Mouse (Mus musculus) cerebellum, postnatal 4 days (tissue): ENCODE measurements around the gene Fdx1l.
A peak's percentile ranks its signal among the peaks of the same experiment; 100 is the strongest.
"Not testable (repeated sequence)": the region's sequence is repeated elsewhere in the genome, so short reads cannot be mapped to it uniquely, and the experiment has no call there.

ENCODE experiments used
- DNase-seq, 2 experiments: peaks; one replicate each; pipeline ENCODE4 v3.0.0; 2022; ENCODE audit warnings: low spot score in 2 of 2, mixed read lengths in 1 of 2

Fdx1l gene

GRCm38 (mm10) chr9:21072641-21073040 lies 773 bp downstream of the Fdx1l start:
- no peak for DNase-seq

GRCm38 (mm10) chr9:21067006-21067684 lies 6.3 kb downstream of the Fdx1l start, which contains the start of gene Zglp1:
Gene Zglp1, minus strand, starts transcription at chr9:21067093.
- DNase-seq: no peak

- no peak for DNase-seq
Observed at GRCm38 (mm10) chr9:21062928-21063327, 10.5 kb downstream of the Fdx1l start.

DNA sequence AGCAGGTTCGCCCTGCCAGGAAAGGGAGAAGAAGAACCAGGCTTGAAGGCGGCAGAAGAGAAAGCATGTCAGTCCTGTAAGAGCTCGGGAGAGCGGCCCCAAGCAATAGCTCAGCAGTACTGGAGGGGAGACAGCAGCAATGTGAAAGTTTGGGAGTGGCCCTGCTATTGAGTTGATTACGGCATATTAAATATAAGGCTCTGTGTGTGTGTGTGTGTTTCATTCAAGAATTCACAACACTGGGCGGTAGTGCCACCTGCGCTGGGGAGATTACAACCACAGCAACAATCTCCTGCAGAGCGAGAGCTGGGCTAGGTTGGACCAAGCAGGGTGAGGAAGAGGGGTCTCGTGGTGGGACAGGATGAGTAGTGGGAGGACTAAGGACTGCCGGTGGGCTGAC lies 21.8 kb downstream of the Fdx1l start:
- no peak for DNase-seq

- no peak for DNase-seq
Observed at GRCm38 (mm10) chr9:21045235-21045634, 28.2 kb downstream of the Fdx1l start.

- not testable (repeated sequence) for DNase-seq
Observed at GRCm38 (mm10) chr9:21044785-21045184, 28.6 kb downstream of the Fdx1l start.

DNA sequence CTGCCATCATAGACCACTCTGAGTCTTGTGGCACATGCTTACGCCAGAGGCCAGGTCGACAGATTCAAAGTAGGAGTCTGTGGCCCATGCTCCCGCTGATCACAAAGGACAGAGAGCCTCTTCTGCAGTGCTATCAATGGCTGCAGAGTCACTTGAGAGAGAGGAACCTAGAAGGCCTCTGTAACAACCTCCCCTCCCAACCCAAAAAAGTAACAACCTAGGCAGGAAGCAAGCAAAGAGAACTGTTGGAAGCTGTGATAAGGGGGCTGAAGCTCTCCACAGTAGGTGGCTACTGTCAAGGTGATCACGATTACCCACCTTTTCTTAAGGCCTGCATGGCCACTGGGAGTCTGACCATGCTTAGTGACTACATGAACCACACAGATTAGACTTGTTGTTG lies 29.9 kb downstream of the Fdx1l start:
- no peak for DNase-seq

GRCm38 (mm10) chr9:21041308-21041707 lies 32.1 kb downstream of the Fdx1l start:
- no peak for DNase-seq

- no peak for DNase-seq
Observed at GRCm38 (mm10) chr9:21039779-21040178, 33.6 kb downstream of the Fdx1l start.

DNA sequence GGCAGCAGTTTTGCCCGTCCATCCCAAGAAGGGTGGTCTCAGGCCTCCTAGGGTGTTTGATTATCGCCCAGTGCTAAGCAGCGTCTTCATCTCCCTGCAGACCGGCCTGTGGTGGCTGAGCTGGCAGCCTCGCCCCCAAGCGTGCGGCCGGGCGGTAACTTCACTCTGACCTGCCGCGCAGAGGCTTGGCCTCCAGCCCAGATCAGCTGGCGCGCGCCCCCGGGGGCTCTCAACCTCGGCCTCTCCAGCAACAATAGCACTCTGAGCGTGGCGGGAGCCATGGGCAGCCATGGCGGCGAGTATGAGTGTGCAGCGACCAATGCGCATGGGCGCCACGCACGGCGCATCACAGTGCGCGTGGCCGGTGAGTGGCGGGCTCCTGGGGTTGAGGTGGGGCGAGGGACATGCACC lies 35.9 kb downstream of the Fdx1l start:
- peak in 1 of 2 experiments; percentile 25 for DNase-seq

GRCm38 (mm10) chr9:21036666-21037065 lies 36.7 kb downstream of the Fdx1l start:
- DNase-seq: no peak

- DNase-seq: no peak
Observed at GRCm38 (mm10) chr9:21036161-21036560, 37.3 kb downstream of the Fdx1l start.

DNA sequence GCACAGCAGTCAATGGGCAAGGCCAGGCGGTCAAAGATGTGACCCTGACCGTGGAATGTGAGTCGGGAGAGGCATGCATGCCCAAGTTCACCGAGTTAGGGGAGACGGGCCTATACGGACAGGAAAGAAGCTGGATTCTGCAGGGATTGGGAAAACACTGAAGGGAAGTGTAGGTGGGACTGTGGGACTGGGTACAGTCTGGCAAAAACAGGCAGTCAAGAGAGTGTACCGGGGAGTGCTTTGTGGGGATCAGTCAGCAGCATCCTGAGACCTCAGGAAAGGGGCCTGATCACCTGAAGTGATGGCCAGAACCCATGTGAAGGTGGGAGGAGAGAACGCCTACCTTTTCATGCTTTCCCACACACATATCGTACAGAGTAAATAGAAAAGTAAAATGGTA lies 37.8 kb downstream of the Fdx1l start:
- no peak for DNase-seq

DNA sequence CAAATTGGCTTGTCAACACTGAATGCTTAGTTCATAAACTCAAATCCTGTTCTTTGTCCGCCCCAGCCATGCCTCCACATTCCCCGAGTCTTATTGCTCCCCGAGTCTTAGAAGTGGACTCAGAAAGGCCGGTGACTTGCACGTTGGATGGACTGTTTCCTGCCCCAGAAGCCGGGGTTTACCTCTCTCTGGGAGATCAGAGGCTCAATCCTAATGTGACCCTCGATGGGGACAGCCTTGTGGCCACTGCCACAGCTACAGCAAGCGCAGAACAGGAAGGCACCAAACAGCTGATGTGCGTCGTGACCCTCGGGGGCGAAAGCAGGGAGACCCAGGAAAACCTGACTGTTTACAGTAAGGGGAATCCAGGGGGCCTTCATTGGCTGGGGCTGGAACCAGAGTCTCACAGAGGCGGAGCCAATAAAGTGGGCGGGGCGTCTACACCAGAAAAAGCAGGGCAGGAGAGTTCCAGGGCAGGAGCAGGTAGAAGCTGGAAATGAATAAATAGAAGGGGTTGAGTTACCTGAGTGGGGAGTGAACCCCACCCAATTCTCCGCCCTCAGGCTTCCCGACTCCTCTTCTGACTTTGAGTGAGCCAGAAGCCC lies 38.8 kb downstream of the Fdx1l start:
- DNase-seq: no peak

DNA sequence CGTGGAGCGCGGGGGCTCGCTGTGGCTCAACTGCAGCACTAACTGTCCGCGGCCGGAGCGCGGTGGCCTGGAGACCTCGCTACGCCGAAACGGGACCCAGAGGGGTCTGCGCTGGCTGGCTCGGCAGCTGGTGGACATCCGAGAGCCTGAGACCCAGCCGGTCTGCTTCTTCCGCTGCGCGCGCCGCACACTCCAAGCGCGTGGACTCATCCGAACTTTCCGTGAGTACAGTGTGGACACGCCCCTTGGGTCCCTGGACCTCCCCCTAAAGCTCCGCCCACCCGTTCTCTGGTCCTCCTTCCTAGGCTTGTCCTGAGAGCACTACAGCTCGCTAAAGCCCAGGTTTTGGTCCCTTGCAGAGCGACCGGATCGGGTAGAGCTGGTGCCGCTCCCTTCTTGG lies 40.3 kb downstream of the Fdx1l start:
- DNase-seq: peak in 1 of 2 experiments; percentile 44

DNA sequence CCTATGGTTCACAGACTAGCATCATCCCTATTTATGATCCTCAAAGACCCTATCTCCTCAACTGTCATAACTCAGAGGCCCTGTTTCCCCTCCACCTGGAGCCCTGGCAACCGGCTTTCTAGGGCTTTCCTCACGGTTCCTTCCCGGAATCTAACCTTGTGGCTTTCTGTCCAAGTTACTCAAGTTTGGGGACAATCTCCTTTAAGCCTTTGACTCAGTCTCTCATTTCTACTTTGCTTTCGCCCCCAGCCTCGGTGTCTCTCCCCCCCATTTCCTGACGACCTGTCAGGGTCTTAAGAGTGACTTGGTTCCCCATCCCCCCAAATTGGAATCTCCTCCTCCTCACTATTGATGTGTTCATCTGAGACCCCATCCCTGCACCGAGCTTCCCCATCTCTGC lies 40.9 kb downstream of the Fdx1l start:
- DNase-seq: no peak

- no peak for DNase-seq
Observed at GRCm38 (mm10) chr9:21031896-21032351, 41.5 kb downstream of the Fdx1l start, which contains the start of gene Icam5. Gene Icam5, plus strand, starts transcription at chr9:21032073.

DNA sequence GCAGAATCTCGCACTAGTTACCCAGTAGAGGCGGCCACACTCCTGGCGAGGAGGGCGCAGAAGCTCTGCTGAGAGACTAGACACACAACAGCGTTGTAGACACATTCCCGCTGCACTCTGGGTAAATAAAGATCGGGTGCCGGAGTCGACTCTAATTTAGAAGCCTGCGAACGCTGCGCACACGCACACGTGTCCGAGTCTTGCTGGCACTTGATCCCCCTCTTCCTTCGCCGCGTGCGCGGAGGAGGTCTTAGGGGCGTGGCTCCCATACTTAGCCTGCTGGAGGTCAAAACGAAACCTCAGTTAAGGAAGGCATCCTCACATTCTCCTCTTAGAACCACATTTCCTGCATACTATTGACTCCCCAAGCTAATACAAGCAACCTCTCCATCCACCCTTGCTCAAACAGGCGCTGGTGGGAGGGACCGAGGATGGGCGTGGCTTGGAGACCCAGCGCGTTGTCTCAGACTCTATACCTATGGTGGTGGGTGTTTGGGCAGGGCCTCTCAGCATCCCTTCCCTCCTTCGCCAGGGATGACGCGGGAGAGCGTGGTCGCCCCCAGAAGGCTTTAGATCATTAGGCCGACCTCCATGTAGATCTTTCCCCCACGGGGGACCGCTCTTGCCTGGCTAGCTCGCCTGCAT lies 42.0 kb downstream of the Fdx1l start:
- DNase-seq: peak in 1 of 2 experiments; percentile 43

GRCm38 (mm10) chr9:21030781-21031250 lies 42.6 kb downstream of the Fdx1l start:
- peak; percentile 62 to 80 for DNase-seq

GRCm38 (mm10) chr9:21030055-21030600 lies 43.3 kb downstream of the Fdx1l start:
- DNase-seq: no peak

- DNase-seq: peak; percentile 36 to 71
Observed at GRCm38 (mm10) chr9:21029291-21030054, 43.9 kb downstream of the Fdx1l start, which contains the start of gene Icam4. Gene Icam4, plus strand, starts transcription at chr9:21029373.
